Mouse (Mus musculus) kidney, adult 2 months (tissue): ENCODE results near the gene Pdss2. TPM values are rescaled to one million over a fixed set of nuclear protein-coding genes. Genes with fewer than 3 reads are reported as not detected.
A peak's percentile ranks its signal among the peaks of the same experiment; 100 is the strongest.
"Not testable (repeated sequence)": the region's sequence is repeated elsewhere in the genome, so short reads cannot be mapped to it uniquely, and the experiment has no call there.

Experiments
- DNase-seq: peaks from one replicate; pipeline ENCODE4 v3.0.0; 2021
- H3K27ac ChIP-seq: fragments of 200-500 bp; 2 replicates; pipeline ENCODE4 v1.5.1; 2012; ENCODE audit warnings: low read depth, low read length, control low read depth, inconsistent platforms; ENCODE audit not compliant: insufficient read depth
- H3K27me3 ChIP-seq: fragments of 200-500 bp; replicated peaks from 2 replicates; pipeline ENCODE4 v1.6.1; 2012; ENCODE audit warnings: mild to moderate bottlenecking, moderate library complexity, low read length, inconsistent platforms; ENCODE audit not compliant: control insufficient read depth, insufficient read depth
- H3K36me3 ChIP-seq: fragments of 200-500 bp; 2 replicates; pipeline ENCODE4 v1.6.1; 2012; ENCODE audit warnings: mild to moderate bottlenecking, moderate library complexity, low read length, inconsistent platforms; ENCODE audit not compliant: control insufficient read depth, insufficient read depth
- H3K4me1 ChIP-seq: fragments of 200-500 bp; 2 replicates; pipeline ENCODE4 v1.6.1; 2011; ENCODE audit warnings: low read length; ENCODE audit not compliant: control insufficient read depth, insufficient read depth
- H3K4me3 ChIP-seq: fragments of 200-500 bp; 2 replicates; pipeline ENCODE4 v1.5.1; 2011; ENCODE audit warnings: mild to moderate bottlenecking, low read depth, low read length, control low read depth; ENCODE audit not compliant: insufficient read depth
- CTCF ChIP-seq: fragments of 200-500 bp; conservative IDR thresholded peaks from 2 replicates; pipeline ENCODE4 v1.5.1; 2011; ENCODE audit warnings: low read depth, mild to moderate bottlenecking, control low read depth, low read length, moderate library complexity, mixed read lengths; ENCODE audit not compliant: insufficient read depth, insufficient read length
- POLR2A ChIP-seq: fragments of 200-500 bp; IDR thresholded peaks from one replicate; pipeline ENCODE4 v1.6.1; 2011; ENCODE audit warnings: low read depth, low read length, control low read depth
- WGBS: fragments of 180-500 bp; shearing (Covaris S2); methylation state at CpG from one replicate; pipeline ENCODE4 v1.1.7; 2018; 5-methylcytosine and 5-hydroxymethylcytosine counted together
- polyA plus RNA-seq: library from polyadenylated mRNA; depleted of rRNA; stranded (reverse); fragments of >200 nt; gene quantifications from 2 replicates; pipeline ENCODE4 v1.2.3, GENCODE M21; 2012

Pdss2 gene
- polyA plus RNA-seq, 1 experiment: 16.8 TPM

DNA sequence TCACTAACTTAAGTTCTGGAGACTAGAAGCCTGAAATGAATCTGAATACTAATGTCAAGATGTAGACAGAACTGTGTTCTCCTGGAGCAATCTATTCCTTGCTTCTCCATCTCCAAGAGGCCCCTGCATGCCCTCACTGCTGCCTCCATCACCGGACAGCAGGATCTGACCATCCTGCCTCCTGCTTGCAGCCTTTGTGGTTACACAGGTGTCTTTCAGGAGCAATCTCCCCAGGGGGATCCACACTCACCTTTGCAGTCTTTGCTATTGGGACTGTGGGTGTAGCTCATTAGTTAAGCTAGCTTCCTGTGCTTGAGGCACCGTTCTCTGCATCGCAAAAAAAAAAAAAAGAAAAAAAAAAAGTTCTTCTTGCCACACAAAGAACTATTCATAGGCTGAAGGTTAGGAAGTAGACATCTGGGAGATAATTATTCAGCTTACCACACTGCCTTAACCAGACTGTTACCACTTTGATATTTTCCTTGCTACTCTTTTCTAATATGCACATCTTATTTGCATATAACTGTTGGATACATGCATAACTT lies 23.0 kb downstream of the Pdss2 start:
- Histone ChIP-seq H3K27ac (no peak overlapping the region), H3K27me3 (no peaks in the 10 kb centered on the region), H3K4me3 (no peak overlapping the region), H3K4me1 (peaks cover 6% of the 10 kb centered on the region; the same call in 1 of the 2 replicates), H3K36me3 (no peaks in the 10 kb centered on the region)
- no peak for DNase-seq
- TF ChIP-seq CTCF (no peak), POLR2A (no peak)
- 55% methylated on average over 3 of the region's 3 CpGs for WGBS

DNA sequence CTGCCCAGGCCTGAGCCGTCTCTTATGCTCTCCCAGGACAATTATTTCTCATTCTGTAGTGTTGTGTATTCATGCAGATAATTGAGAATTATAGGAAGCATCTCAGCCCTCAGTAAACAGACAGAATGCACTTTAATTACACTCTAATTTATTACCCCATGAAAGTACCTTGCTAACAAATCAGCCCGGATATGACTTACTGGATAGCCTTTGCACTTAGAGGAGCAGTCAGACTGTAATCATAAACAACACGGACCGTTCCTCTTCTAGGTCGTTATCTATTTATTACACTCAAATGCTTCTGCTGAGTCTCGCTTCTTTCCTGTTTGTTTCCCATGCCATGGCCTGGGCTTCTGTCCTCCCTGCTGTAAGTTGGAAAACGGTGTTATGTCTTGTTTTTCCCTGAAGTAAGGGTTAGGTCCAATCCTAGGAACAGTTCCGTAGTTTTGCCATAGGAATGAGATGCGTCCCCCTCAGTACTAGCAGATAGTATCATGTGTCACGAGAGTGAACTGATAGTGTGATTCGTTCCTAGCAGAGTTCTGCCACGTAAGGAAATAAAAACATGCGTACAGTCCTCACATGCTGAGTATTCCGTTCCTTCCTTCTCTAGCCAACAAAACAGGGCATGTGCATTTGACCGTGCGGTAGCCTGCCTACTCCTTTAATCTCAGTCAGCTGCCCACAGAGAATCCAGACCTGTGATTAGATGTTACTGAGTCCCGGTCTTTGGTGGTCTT lies 24.3 kb downstream of the Pdss2 start:
- TF ChIP-seq CTCF (no peak), POLR2A (no peak)
- Histone ChIP-seq H3K27me3 (no peaks in the 10 kb centered on the region), H3K27ac (no peak overlapping the region), H3K36me3 (no peaks in the 10 kb centered on the region), H3K4me1 (peaks cover 6% of the 10 kb centered on the region; the same call in 1 of the 2 replicates), H3K4me3 (no peak overlapping the region)
- 41% methylated on average over 17 of the region's 17 CpGs for WGBS
- DNase-seq: peak; percentile 12

DNA sequence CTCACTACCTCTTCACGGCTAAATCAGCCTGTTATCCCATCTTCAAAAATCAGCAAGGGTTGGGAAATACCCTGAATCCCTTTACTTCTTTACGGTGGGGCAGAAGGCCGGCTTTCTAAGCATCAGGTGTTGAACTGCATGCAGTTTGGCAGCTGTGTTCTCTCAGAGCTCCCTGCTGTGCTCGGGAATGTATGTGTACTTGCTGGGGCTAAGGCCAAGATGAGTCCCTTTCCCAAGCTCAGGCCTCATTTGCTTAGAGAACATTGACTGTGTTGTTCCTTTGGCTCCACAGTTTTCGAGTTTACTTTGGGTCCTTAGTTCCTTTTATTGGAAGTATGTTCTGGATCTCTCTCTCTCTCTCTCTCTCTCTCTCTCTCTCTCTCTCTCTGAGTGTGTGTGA lies 26.7 kb downstream of the Pdss2 start:
- Histone ChIP-seq H3K4me3 (no peak overlapping the region), H3K27ac (no peak overlapping the region), H3K27me3 (no peaks in the 10 kb centered on the region), H3K4me1 (peaks cover 6% of the 10 kb centered on the region; the same call in 1 of the 2 replicates), H3K36me3 (no peaks in the 10 kb centered on the region)
- DNase-seq: no peak
- 67% methylated on average over 5 of the region's 5 CpGs for WGBS
- TF ChIP-seq POLR2A (no peak), CTCF (no peak)

- no peak overlapping the region for H3K27ac ChIP-seq
Observed at GRCm38 (mm10) chr10:43252324-43252723, 31.0 kb downstream of the Pdss2 start.

DNA sequence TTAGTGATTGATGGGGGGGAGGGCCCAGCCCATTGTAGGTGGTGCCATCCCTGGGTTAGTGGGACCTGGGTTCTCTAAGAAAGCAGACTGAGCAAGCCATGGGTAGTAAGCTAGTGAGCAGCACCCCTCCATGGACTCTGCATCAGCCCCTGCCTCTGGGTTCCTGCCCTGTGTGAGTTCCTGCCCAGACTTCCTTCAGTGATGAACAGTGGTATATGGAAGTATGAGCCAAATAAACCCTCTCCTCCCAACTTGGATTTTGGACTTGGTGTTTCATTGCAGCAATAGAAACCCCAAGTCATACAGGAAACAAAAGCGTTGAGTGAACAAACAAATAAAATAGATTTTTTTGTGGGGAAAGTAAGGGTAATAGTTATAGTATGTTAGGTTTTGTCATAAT lies 35.7 kb downstream of the Pdss2 start:
- not testable (repeated sequence) for DNase-seq, H3K27me3 ChIP-seq, H3K27ac ChIP-seq, H3K4me1 ChIP-seq, H3K4me3 ChIP-seq, H3K36me3 ChIP-seq
- WGBS: no CpG with 5 or more reads among the region's 1 CpGs

More at GRCm38 (mm10) chr10:43252324-43252723, 31.0 kb downstream of the Pdss2 start:
- H3K4me3 ChIP-seq: no peak overlapping the region
- TF ChIP-seq CTCF: no peak
- no peak for TF ChIP-seq POLR2A
- WGBS: 31% methylated on average over 4 of the region's 4 CpGs
- DNase-seq: peak; percentile 12
- no peaks in the 10 kb centered on the region for H3K36me3 ChIP-seq
- H3K4me1 ChIP-seq: no peaks in the 10 kb centered on the region
- no peaks in the 10 kb centered on the region for H3K27me3 ChIP-seq

DNA sequence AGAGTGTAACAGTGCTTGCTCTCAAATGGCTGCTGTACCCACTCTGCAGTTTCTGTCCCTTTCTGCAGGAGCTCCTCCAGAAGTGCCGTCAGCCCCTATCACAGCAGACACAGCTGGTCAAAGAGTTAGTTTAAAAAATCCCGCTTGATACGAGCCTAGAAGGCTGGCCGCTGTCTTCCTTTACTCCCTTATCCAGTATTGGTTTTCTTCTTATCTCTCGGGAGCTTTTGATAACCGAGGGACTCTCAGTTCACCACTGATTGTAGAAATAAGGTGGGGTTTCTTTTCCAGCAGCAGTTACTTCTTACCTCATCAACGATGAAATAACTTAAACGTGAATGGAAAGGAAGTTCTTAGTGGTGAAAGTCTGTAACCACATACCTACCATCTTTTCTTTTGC lies 36.2 kb downstream of the Pdss2 start:
- not testable (repeated sequence) for H3K27me3 ChIP-seq, DNase-seq, H3K4me3 ChIP-seq, H3K4me1 ChIP-seq, H3K27ac ChIP-seq, H3K36me3 ChIP-seq
- WGBS: 93% methylated on average over 8 of the region's 8 CpGs

DNA sequence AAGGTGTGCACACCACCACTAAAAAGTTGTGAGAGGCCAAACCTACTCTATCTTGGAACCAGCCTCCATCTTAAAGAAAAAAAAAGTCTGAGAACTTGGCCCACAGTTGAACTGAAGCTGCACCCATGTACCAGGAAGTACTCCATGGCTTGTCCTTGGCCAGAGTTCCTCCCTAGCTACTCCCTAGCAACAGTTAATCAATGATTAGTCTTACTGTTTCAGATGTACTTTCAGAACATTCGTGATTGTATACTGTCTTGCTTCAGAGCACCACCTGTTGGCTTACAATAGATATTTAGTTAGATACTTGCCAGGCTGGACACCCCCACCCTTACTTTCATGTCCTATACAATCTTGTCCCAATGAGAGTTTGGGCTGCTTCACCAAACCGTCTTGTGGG lies 50.0 kb downstream of the Pdss2 start:
- Histone ChIP-seq H3K27ac (peak overlapping the region; percentile 38; the same call in 1 of the 2 replicates), H3K36me3 (no peaks in the 10 kb centered on the region), H3K27me3 (no peaks in the 10 kb centered on the region), H3K4me1 (peaks cover 6% of the 10 kb centered on the region; the same call in 1 of the 2 replicates), H3K4me3 (no peak overlapping the region)
- TF ChIP-seq POLR2A (no peak), CTCF (no peak)
- 47% methylated on average over 2 of the region's 2 CpGs for WGBS
- DNase-seq: peak; percentile 76

DNA sequence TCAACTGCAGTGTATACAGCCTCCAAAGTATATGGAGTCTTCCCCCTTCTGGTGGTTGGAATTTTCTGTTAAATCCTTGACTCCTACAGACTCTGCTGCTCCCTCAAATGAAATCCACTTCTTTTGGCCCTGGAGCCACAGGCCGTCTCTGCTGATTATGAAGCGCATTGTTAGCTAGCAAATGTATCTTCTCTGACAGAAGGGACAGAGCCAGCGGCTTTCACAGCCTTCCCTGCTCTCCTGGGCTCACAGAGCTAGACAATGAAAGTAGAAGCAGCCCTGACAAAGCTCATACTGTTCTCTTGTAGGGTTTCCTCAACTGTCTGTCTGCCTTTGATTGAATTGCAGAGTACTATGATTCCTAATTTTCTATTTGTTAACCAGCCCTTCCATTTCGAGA lies 51.1 kb downstream of the Pdss2 start:
- Histone ChIP-seq H3K27ac (no peak overlapping the region), H3K27me3 (no peaks in the 10 kb centered on the region), H3K4me3 (no peak overlapping the region), H3K4me1 (peaks cover 6% of the 10 kb centered on the region; the same call in 1 of the 2 replicates), H3K36me3 (no peaks in the 10 kb centered on the region)
- TF ChIP-seq CTCF (no peak), POLR2A (no peak)
- no peak for DNase-seq
- 95% methylated on average over 4 of the region's 4 CpGs for WGBS
